Mouse (Mus musculus): ENCODE results near the gene Brwd3. TPM values are rescaled to one million over a fixed set of nuclear protein-coding genes. Genes with fewer than 3 reads are reported as not detected.

Gene Brwd3
- polyA plus RNA-seq, 1 experiment from 2014 or later, result 3.8 TPM

DNA sequence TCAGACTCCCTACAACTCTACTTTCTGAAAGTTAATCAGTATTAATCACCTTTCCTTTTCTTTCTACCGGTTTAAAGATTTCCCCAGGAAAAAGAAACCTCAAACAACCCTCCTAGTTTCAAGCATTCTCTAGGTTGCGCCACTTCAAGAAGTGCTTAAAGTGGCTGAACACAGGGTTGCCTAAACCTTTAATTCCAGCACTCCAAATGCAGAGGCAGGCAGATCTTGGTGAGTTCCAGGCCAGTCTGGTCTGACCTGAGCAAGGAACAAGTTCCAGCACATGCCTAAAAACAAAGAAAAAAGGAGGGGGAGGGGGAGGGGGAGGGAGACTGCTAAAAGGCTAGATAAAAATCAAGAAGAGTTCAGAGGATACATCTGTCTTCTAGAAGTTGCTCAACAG is 6.1 kb downstream of the Brwd3 start:
- 62% methylated on average over 2 of the region's 2 CpGs for WGBS (ENCODE audit: insufficient replicate concordance)
- Histone ChIP-seq H3K36me3 (ENCODE audit: control insufficient read depth, insufficient read depth, low read length) (no peaks in the 10 kb centered on the region), H3K9me3 (replicated peaks; ENCODE audit: control insufficient read depth, low read length) (no peaks in the 10 kb centered on the region), H3K9ac (ENCODE audit: low read depth, low read length) (no peak overlapping the region), H3K4me2 (no peak overlapping the region), H3K4me1 (ENCODE audit: control insufficient read depth, insufficient read depth, low read length) (no peaks in the 10 kb centered on the region), H3K27ac (ENCODE audit: low read depth, low read length) (no peak overlapping the region), H3K4me3 (ENCODE audit: low read depth, low read length) (no peak overlapping the region), H3K27me3 (ENCODE audit: control insufficient read depth, insufficient read depth, low read length) (no peaks in the 10 kb centered on the region)
- no peak for ATAC-seq (replicated peaks; ENCODE audit: insufficient number of reproducible peaks, low FRiP score, low TSS enrichment)

DNA sequence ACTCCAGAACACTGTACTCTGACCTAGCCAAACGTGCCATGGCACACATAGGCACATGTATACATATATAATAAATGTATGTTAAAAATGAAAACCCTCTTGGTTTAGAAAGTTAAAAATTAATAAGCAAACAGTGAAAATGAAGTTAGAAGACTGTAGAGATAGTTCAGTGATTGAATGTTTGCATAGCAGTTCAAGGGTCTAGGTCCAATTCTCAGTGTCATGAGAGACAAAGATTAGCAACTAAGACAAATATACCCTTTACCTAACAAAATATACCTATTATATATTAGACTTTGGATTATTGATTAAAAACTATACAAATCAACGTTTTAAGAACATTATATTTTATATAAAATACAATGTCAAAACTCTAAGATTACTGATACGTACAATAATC is 36.9 kb downstream of the Brwd3 start:
- WGBS (ENCODE audit: insufficient replicate concordance), result 64% methylated on average over 3 of the region's 3 CpGs
- no peak overlapping the region for H3K4me2 ChIP-seq
- no peak for ATAC-seq (replicated peaks; ENCODE audit: insufficient number of reproducible peaks, low FRiP score, low TSS enrichment)

DNA sequence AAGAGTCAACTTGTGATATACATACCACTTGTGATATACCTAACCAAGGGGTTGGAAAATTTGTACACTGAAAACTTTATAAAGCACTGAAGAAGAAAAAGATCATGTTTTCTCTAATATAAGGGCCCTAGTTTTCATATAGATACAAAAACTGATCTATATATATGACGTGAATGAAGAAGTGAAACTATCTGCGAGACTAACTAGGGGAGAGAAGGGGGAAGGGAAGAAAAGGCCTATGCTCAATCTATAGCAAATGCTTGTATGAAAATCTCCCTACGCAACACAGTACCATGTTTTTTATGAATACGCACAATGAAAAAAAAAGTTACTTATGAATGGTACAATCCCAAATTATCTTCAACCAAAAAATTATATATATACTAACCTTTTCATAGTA is 50.4 kb downstream of the Brwd3 start:
- no peak overlapping the region for H3K9ac ChIP-seq (ENCODE audit: low read depth, low read length)
- WGBS (ENCODE audit: insufficient replicate concordance), result 87% methylated on average over 4 of the region's 4 CpGs
- no peaks in the 10 kb centered on the region for H3K9me3 ChIP-seq (replicated peaks; ENCODE audit: control insufficient read depth, low read length)
- H3K4me1 ChIP-seq (ENCODE audit: control insufficient read depth, insufficient read depth, low read length), result no peaks in the 10 kb centered on the region
- ATAC-seq (replicated peaks; ENCODE audit: insufficient number of reproducible peaks, low FRiP score, low TSS enrichment), result no peak
- no peak overlapping the region for H3K4me3 ChIP-seq (ENCODE audit: low read depth, low read length)
- H3K36me3 ChIP-seq (ENCODE audit: control insufficient read depth, insufficient read depth, low read length), result no peaks in the 10 kb centered on the region
- no peaks in the 10 kb centered on the region for H3K27me3 ChIP-seq (ENCODE audit: control insufficient read depth, insufficient read depth, low read length)
- H3K4me2 ChIP-seq, result no peak overlapping the region
- H3K27ac ChIP-seq (ENCODE audit: low read depth, low read length), result no peak overlapping the region

More for the DNA sequence above, 36.9 kb downstream of the Brwd3 start:
- H3K27ac ChIP-seq (ENCODE audit: low read depth, low read length), result no peak overlapping the region
- no peaks in the 10 kb centered on the region for H3K36me3 ChIP-seq (ENCODE audit: control insufficient read depth, insufficient read depth, low read length)
- H3K4me3 ChIP-seq (ENCODE audit: low read depth, low read length), result no peak overlapping the region
- H3K9me3 ChIP-seq (replicated peaks; ENCODE audit: control insufficient read depth, low read length), result no peaks in the 10 kb centered on the region
- H3K27me3 ChIP-seq (ENCODE audit: control insufficient read depth, insufficient read depth, low read length), result no peaks in the 10 kb centered on the region
- no peaks in the 10 kb centered on the region for H3K4me1 ChIP-seq (ENCODE audit: control insufficient read depth, insufficient read depth, low read length)
- no peak overlapping the region for H3K9ac ChIP-seq (ENCODE audit: low read depth, low read length)

DNA sequence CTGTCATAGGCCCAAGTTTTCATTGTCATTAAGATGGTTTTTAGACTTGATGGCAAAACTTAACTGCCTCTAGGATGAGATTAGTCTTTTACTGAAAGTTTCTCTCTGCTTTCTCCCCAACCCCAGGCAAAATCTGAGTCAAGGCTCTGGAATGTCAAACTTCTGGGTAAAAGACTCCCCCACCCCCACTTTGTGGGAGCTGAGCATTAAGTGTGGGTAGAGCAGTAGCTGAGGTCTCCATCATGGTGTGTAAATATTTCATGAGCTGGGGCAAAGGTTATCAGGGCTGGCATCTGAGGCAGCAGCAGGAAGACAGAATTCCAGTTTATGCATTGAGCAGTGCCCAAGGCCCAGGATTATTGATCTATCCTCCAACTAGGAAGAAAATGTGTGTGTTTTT is 102.4 kb downstream of the Brwd3 start:
- no peak overlapping the region for H3K4me2 ChIP-seq
- no peak overlapping the region for H3K9ac ChIP-seq (ENCODE audit: low read depth, low read length)
- H3K36me3 ChIP-seq (ENCODE audit: control insufficient read depth, insufficient read depth, low read length), result no peaks in the 10 kb centered on the region
- H3K27ac ChIP-seq (ENCODE audit: low read depth, low read length), result no peak overlapping the region
- no peaks in the 10 kb centered on the region for H3K27me3 ChIP-seq (ENCODE audit: control insufficient read depth, insufficient read depth, low read length)
- no peak overlapping the region for H3K4me3 ChIP-seq (ENCODE audit: low read depth, low read length)
- no peaks in the 10 kb centered on the region; the same call in 1 of the 2 replicates for H3K4me1 ChIP-seq (ENCODE audit: control insufficient read depth, insufficient read depth, low read length)
- ATAC-seq (replicated peaks; ENCODE audit: insufficient number of reproducible peaks, low FRiP score, low TSS enrichment), result no peak
- no peaks in the 10 kb centered on the region for H3K9me3 ChIP-seq (replicated peaks; ENCODE audit: control insufficient read depth, low read length)

DNA sequence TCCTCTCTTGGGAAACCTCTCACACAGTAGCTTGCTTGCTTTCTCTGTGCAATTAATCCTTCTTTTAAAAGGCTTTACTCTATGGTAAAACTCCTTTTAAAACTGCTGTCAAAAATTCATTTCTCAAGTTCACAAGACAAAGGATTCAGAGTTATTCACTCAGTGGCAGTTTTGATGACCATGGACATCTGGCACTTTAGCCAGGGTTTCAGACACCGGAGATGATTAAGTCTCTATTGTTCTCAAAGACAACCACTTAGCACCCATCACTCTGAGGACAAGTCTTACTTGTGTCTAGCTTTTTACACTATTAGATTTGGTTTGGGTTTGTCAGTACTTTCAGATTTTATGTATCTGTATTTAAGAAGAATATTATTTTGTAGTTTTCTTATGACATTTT is 104.6 kb downstream of the Brwd3 start:
- no peak overlapping the region for H3K9ac ChIP-seq (ENCODE audit: low read depth, low read length)
- H3K4me1 ChIP-seq (ENCODE audit: control insufficient read depth, insufficient read depth, low read length), result no peaks in the 10 kb centered on the region; the same call in 1 of the 2 replicates
- no peak overlapping the region for H3K4me2 ChIP-seq
- ATAC-seq (replicated peaks; ENCODE audit: insufficient number of reproducible peaks, low FRiP score, low TSS enrichment), result no peak
- H3K27me3 ChIP-seq (ENCODE audit: control insufficient read depth, insufficient read depth, low read length), result no peaks in the 10 kb centered on the region
- H3K9me3 ChIP-seq (replicated peaks; ENCODE audit: control insufficient read depth, low read length), result no peaks in the 10 kb centered on the region
- H3K27ac ChIP-seq (ENCODE audit: low read depth, low read length), result no peak overlapping the region
- WGBS (ENCODE audit: insufficient replicate concordance), result 58% methylated on average over 1 of the region's 1 CpGs
- no peak overlapping the region for H3K4me3 ChIP-seq (ENCODE audit: low read depth, low read length)
- no peaks in the 10 kb centered on the region for H3K36me3 ChIP-seq (ENCODE audit: control insufficient read depth, insufficient read depth, low read length)

DNA sequence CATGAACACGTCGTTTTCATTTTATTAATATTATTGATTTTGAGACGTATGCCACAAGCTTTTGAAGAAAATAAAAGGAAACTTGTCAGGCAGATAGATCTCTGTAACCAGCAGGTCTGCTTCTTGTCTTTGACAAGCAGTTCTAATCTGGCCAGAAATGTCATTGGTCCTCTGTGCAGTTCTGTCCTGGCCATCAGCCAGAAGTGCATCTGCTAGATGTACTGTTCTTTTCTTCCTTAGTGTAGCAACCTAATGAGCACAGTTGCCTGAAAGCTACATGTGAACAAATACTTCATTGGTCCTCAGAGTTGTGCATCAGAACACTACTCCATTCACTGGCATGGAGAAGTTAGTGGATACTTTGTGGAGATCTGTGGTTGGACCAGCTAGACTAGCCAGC is 105.1 kb downstream of the Brwd3 start:
- H3K9me3 ChIP-seq (replicated peaks; ENCODE audit: control insufficient read depth, low read length), result no peaks in the 10 kb centered on the region
- no peak overlapping the region for H3K27ac ChIP-seq (ENCODE audit: low read depth, low read length)
- no peaks in the 10 kb centered on the region for H3K36me3 ChIP-seq (ENCODE audit: control insufficient read depth, insufficient read depth, low read length)
- no peak overlapping the region for H3K4me2 ChIP-seq
- no peaks in the 10 kb centered on the region for H3K27me3 ChIP-seq (ENCODE audit: control insufficient read depth, insufficient read depth, low read length)
- no peaks in the 10 kb centered on the region; the same call in 1 of the 2 replicates for H3K4me1 ChIP-seq (ENCODE audit: control insufficient read depth, insufficient read depth, low read length)
- WGBS (ENCODE audit: insufficient replicate concordance), result 47% methylated on average over 3 of the region's 3 CpGs
- no peak for ATAC-seq (replicated peaks; ENCODE audit: insufficient number of reproducible peaks, low FRiP score, low TSS enrichment)
- no peak overlapping the region for H3K4me3 ChIP-seq (ENCODE audit: low read depth, low read length)
- no peak overlapping the region for H3K9ac ChIP-seq (ENCODE audit: low read depth, low read length)

DNA sequence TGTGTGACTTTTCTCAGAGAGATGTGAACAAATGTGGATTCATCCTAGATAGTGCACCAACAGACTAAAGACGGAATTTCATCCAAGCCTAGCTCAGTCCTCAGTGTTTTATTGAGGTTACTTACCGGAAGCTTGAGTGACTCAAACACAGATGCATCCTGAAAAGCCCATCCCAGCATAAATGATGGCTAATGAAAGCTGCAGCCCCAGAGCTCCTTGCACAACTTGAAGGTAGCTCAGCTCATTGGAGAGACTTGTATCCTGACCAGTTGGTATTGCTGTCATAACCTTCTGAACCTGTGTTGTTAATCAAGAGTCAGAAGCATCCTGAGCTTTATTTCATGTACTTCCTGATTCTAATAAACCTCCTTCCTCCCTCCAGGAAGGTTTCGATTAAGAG is 105.8 kb downstream of the Brwd3 start:
- no peak for ATAC-seq (replicated peaks; ENCODE audit: insufficient number of reproducible peaks, low FRiP score, low TSS enrichment)
- 63% methylated on average over 3 of the region's 3 CpGs for WGBS (ENCODE audit: insufficient replicate concordance)
- Histone ChIP-seq H3K36me3 (ENCODE audit: control insufficient read depth, insufficient read depth, low read length) (no peaks in the 10 kb centered on the region), H3K4me2 (no peak overlapping the region), H3K27ac (ENCODE audit: low read depth, low read length) (no peak overlapping the region), H3K27me3 (ENCODE audit: control insufficient read depth, insufficient read depth, low read length) (no peaks in the 10 kb centered on the region), H3K4me3 (ENCODE audit: low read depth, low read length) (no peak overlapping the region), H3K9me3 (replicated peaks; ENCODE audit: control insufficient read depth, low read length) (no peaks in the 10 kb centered on the region), H3K9ac (ENCODE audit: low read depth, low read length) (no peak overlapping the region), H3K4me1 (ENCODE audit: control insufficient read depth, insufficient read depth, low read length) (no peaks in the 10 kb centered on the region; the same call in 1 of the 2 replicates)

DNA sequence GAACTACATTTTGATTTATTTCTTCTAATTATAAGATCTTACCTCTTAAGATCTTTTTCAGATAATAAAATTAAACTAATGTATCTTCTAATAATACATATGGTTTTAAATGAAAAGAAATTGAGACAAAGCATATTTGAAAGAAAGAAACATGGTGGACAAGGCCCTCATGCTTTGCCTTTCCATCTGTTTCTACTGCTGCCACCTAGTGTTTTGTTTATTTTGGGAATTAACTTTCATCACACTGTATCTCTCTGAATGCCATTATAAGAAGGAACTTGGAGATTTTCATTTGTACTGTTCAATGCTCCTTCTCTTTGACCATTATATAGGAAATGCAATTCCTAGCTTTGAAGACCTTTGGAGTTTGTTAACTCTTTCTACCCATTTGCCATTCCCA is 109.9 kb downstream of the Brwd3 start:
- no peaks in the 10 kb centered on the region for H3K36me3 ChIP-seq (ENCODE audit: control insufficient read depth, insufficient read depth, low read length)
- ATAC-seq (replicated peaks; ENCODE audit: insufficient number of reproducible peaks, low FRiP score, low TSS enrichment), result no peak
- H3K4me2 ChIP-seq, result no peak overlapping the region
- H3K9me3 ChIP-seq (replicated peaks; ENCODE audit: control insufficient read depth, low read length), result no peaks in the 10 kb centered on the region
- H3K4me3 ChIP-seq (ENCODE audit: low read depth, low read length), result no peak overlapping the region
- no peaks in the 10 kb centered on the region for H3K27me3 ChIP-seq (ENCODE audit: control insufficient read depth, insufficient read depth, low read length)
- H3K4me1 ChIP-seq (ENCODE audit: control insufficient read depth, insufficient read depth, low read length), result no peaks in the 10 kb centered on the region; the same call in 1 of the 2 replicates
- H3K27ac ChIP-seq (ENCODE audit: low read depth, low read length), result no peak overlapping the region
- no peak overlapping the region for H3K9ac ChIP-seq (ENCODE audit: low read depth, low read length)

DNA sequence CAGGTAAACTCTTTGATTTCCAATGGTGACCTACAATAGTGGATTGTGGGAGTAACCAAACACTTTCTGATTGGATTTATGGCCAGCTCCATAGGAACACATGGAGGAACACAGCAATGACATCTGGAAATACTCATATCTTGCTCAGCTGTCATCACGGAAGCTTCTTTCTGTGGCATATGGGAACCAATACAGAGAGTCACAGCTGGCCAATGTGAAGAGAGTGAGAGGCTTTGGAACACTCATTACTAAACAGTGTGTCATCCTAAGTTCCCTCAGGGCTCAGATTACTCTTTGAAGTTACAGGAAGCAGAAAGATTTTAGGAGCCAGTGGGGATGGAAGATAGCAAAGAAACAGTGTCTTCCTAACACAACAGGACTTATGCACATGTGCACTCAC is 111.7 kb downstream of the Brwd3 start:
- H3K4me2 ChIP-seq, result no peak overlapping the region
- no peaks in the 10 kb centered on the region for H3K36me3 ChIP-seq (ENCODE audit: control insufficient read depth, insufficient read depth, low read length)
- H3K27ac ChIP-seq (ENCODE audit: low read depth, low read length), result no peak overlapping the region
- ATAC-seq (replicated peaks; ENCODE audit: insufficient number of reproducible peaks, low FRiP score, low TSS enrichment), result no peak
- H3K9ac ChIP-seq (ENCODE audit: low read depth, low read length), result no peak overlapping the region
- H3K9me3 ChIP-seq (replicated peaks; ENCODE audit: control insufficient read depth, low read length), result no peaks in the 10 kb centered on the region
- no peaks in the 10 kb centered on the region for H3K27me3 ChIP-seq (ENCODE audit: control insufficient read depth, insufficient read depth, low read length)
- H3K4me1 ChIP-seq (ENCODE audit: control insufficient read depth, insufficient read depth, low read length), result no peaks in the 10 kb centered on the region
- no peak overlapping the region for H3K4me3 ChIP-seq (ENCODE audit: low read depth, low read length)
- 69% methylated on average over 1 of the region's 1 CpGs for WGBS (ENCODE audit: insufficient replicate concordance)
